Mouse (Mus musculus) bone marrow, adult 2 months (tissue): ENCODE measurements around the gene Hnrnpul2.

ENCODE experiments used
- CTCF ChIP-seq: fragments of 200-500 bp; IDR thresholded peaks from 2 replicates; pipeline ENCODE4 v1.5.1; 2011; ENCODE audit warnings: low read length, control low read depth; ENCODE audit not compliant: control insufficient read depth, insufficient read depth
- POLR2A ChIP-seq: fragments of 200-500 bp; IDR thresholded peaks from 2 replicates; pipeline ENCODE4 v1.6.1; 2011; ENCODE audit warnings: low read depth, mild to moderate bottlenecking, control low read depth, low read length, borderline replicate concordance; ENCODE audit not compliant: control insufficient read depth

DNA sequence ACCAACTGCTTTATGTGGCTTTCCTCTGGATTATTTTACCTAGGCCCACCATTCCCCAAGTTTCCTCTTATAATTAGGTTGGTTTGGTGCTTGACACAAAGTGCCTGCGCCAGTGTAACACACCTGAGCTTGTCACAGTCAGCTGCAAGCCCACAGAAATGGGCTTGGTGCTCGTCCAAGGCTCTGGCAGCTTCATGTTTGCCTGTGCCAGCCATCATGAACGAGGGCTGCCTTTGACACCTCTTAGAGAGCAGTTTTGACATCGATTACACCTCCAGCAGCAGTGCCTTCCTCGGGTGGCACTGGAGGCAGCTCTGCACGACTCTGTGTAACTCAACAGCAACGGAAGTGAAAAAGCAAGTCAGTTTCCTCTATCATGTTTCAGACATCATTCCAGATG lies 29.6 kb upstream of the Hnrnpul2 start:
- TF ChIP-seq CTCF (no peak), POLR2A (no peak)
